Comparison of ENCODE assay signal across 8 mouse cellular contexts in the genomic region with DNA sequence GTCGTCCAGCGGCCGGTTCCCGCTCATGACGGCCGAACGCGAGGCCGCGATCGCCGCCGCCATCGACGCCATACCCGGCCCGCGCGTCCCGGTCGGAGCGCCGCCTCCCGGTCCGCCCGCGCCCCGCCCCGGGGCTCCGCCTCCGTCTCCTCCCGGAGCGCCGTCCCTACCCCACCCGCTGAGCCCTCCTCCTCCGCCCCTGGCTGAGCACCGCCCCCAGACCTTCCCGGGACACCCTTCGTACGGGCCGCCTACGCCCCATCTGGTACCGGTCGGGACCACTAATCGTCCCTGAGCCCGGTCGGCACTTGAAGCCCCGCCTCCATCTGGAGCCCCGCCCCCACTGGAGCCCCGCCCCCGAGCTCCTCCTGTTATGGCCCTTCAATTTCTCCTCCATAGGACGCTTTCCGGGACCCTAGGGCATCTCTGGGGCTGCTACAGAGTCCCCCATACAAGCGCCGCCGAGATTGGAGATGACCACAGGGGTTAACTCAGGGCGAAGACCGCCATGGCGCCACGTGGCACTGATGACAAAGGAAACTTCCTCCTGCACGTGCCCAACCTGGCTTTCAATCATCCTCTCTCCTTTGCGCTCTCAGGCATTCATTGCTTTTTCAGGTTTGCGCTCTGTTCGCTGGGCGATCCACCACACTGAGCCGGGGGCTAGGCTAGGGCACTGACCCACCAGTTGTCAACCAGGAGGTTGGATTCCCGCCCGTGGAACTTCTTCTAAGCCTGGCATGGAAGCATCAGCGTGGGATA. TPM values are rescaled to one million over a fixed set of nuclear protein-coding genes. Genes with fewer than 3 reads are reported as not detected.
DNase-seq lines count a peak whose midpoint lies in the region; ATAC-seq and TF ChIP-seq lines count a peak whose summit lies in the region.

A gene (minus strand): TSS at position 258 of the 762 bp plus-strand sequence.

- TF ChIP-seq CTCF in heart, postnatal 0 days (IDR thresholded peaks at IDR 0.05; ENCODE audit: low read depth) = peak; percentile 10; the same call in 1 of the 2 replicates

- peaks cover 43% of the 10 kb centered on the region for H3K4me1 ChIP-seq in forebrain, embryonic 13.5 days
- peaks cover 37% of the 10 kb centered on the region for H3K4me1 ChIP-seq in heart, postnatal 0 days (ENCODE audit: control insufficient read depth, insufficient read depth)
- peaks cover 53% of the 10 kb centered on the region for H3K4me1 ChIP-seq in liver, embryonic 15.5 days (replicated peaks)
- peaks cover 12% of the 10 kb centered on the region; the same call in 1 of the 2 replicates for H3K4me1 ChIP-seq in neural tube, embryonic 11.5 days (ENCODE audit: control insufficient read depth, insufficient read depth, low read length)
- H3K4me1 ChIP-seq in stomach, embryonic 16.5 days (ENCODE audit: control insufficient read depth, insufficient read depth, low read length) = peaks cover 40% of the 10 kb centered on the region

- H3K4me2 ChIP-seq in forebrain, embryonic 13.5 days = peak within 1 kb of the TSS; percentile 83
- peak within 1 kb of the TSS; percentile 93 for H3K4me2 ChIP-seq in heart, postnatal 0 days (ENCODE audit: low read depth, low read length)
- peak within 1 kb of the TSS; percentile 98 for H3K4me2 ChIP-seq in liver, embryonic 15.5 days
- H3K4me2 ChIP-seq in neural tube, embryonic 11.5 days (ENCODE audit: low read depth) = peak within 1 kb of the TSS; percentile 77
- peak within 1 kb of the TSS; percentile 72 for H3K4me2 ChIP-seq in stomach, embryonic 16.5 days (ENCODE audit: low read depth, low read length)

- no peaks in the 10 kb centered on the region for H3K9me3 ChIP-seq in forebrain, embryonic 13.5 days (replicated peaks)
- H3K9me3 ChIP-seq in heart, postnatal 0 days (replicated peaks; ENCODE audit: control insufficient read depth, low read length) = no peaks in the 10 kb centered on the region
- no peaks in the 10 kb centered on the region for H3K9me3 ChIP-seq in liver, embryonic 15.5 days (replicated peaks)
- no peaks in the 10 kb centered on the region for H3K9me3 ChIP-seq in neural tube, embryonic 11.5 days (ENCODE audit: control insufficient read depth, low read length)
- H3K9me3 ChIP-seq in stomach, embryonic 16.5 days (replicated peaks; ENCODE audit: control insufficient read depth, low read length) = no peaks in the 10 kb centered on the region

- TF ChIP-seq EP300 in heart, postnatal 0 days (IDR thresholded peaks at IDR 0.05; ENCODE audit: low read depth) = no peak

- no peaks in the 10 kb centered on the region for H3K36me3 ChIP-seq in forebrain, embryonic 13.5 days (ENCODE audit: poor library complexity, severe bottlenecking)
- H3K36me3 ChIP-seq in heart, postnatal 0 days (replicated peaks; ENCODE audit: control insufficient read depth, insufficient read depth, low read length) = no peaks in the 10 kb centered on the region
- H3K36me3 ChIP-seq in liver, embryonic 15.5 days (replicated peaks) = 0 out of 2 replicates have a peak, but pooled peaks cover 3% of the 10 kb centered on the region
- no peaks in the 10 kb centered on the region for H3K36me3 ChIP-seq in neural tube, embryonic 11.5 days (ENCODE audit: control insufficient read depth, insufficient read depth, low read length)
- H3K36me3 ChIP-seq in stomach, embryonic 16.5 days (ENCODE audit: control insufficient read depth, insufficient read depth, low read length) = no peaks in the 10 kb centered on the region

- peak within 1 kb of the TSS; percentile 76 for H3K27ac ChIP-seq in forebrain, embryonic 13.5 days
- peak within 1 kb of the TSS; percentile 95 for H3K27ac ChIP-seq in heart, postnatal 0 days (ENCODE audit: low read depth)
- peak within 1 kb of the TSS; percentile 78 for H3K27ac ChIP-seq in liver, embryonic 15.5 days (replicated peaks)
- peak within 1 kb of the TSS; percentile 70 for H3K27ac ChIP-seq in neural tube, embryonic 11.5 days (ENCODE audit: low read depth, low read length)
- H3K27ac ChIP-seq in stomach, embryonic 16.5 days (ENCODE audit: low read length) = peak within 1 kb of the TSS; percentile 91

- H3K27me3 ChIP-seq in forebrain, embryonic 13.5 days = no peaks in the 10 kb centered on the region
- H3K27me3 ChIP-seq in heart, postnatal 0 days (ENCODE audit: control insufficient read depth, insufficient read depth, low read length) = no peaks in the 10 kb centered on the region
- H3K27me3 ChIP-seq in liver, embryonic 15.5 days = peaks cover 2% of the 10 kb centered on the region; the same call in 1 of the 2 replicates
- H3K27me3 ChIP-seq in neural tube, embryonic 11.5 days (ENCODE audit: control insufficient read depth, insufficient read depth, low read length) = no peaks in the 10 kb centered on the region
- no peaks in the 10 kb centered on the region for H3K27me3 ChIP-seq in stomach, embryonic 16.5 days (ENCODE audit: control insufficient read depth, insufficient read depth, low read length)

- WGBS in forebrain, embryonic 13.5 days = 2% methylated on average over 64 of the region's 69 CpGs
- WGBS in heart, postnatal 0 days = 4% methylated on average over 51 of the region's 69 CpGs
- 3% methylated on average over 68 of the region's 69 CpGs for WGBS in liver, embryonic 15.5 days (ENCODE audit: insufficient replicate concordance)
- WGBS in neural tube, embryonic 11.5 days = under 1% methylated on average over 69 of the region's 69 CpGs
- 2% methylated on average over 68 of the region's 69 CpGs for WGBS in stomach, embryonic 16.5 days

- H3K4me3 ChIP-seq in forebrain, embryonic 13.5 days = peak within 1 kb of the TSS; percentile 79
- peak within 1 kb of the TSS; percentile 95 for H3K4me3 ChIP-seq in heart, postnatal 0 days (ENCODE audit: low read depth, low read length)
- peak within 1 kb of the TSS; percentile 88 for H3K4me3 ChIP-seq in liver, embryonic 15.5 days (replicated peaks)
- peak within 1 kb of the TSS; percentile 76 for H3K4me3 ChIP-seq in neural tube, embryonic 11.5 days (ENCODE audit: low read depth, low read length)
- H3K4me3 ChIP-seq in stomach, embryonic 16.5 days (replicated peaks; ENCODE audit: low read length) = peak within 1 kb of the TSS; percentile 95

- peak; percentile 80 for DNase-seq in ES-CJ7 (ENCODE audit: low read depth, low spot score)
- peak; percentile 90 for DNase-seq in heart, postnatal 0 days (ENCODE audit: low spot score)
- DNase-seq in kidney, postnatal 4 days = peak; percentile 94
- DNase-seq in neural tube, embryonic 11.5 days (ENCODE audit: low spot score) = peak; percentile 88

- peak within 1 kb of the TSS; percentile 87 for H3K9ac ChIP-seq in forebrain, embryonic 13.5 days
- peak within 1 kb of the TSS; percentile 97 for H3K9ac ChIP-seq in heart, postnatal 0 days (replicated peaks; ENCODE audit: low read depth, low read length)
- peak within 1 kb of the TSS; percentile 87 for H3K9ac ChIP-seq in liver, embryonic 15.5 days
- peak within 1 kb of the TSS; percentile 84 for H3K9ac ChIP-seq in neural tube, embryonic 11.5 days (ENCODE audit: low read length)
- H3K9ac ChIP-seq in stomach, embryonic 16.5 days (ENCODE audit: low read length) = peak within 1 kb of the TSS; percentile 98

- peak; percentile 63; the same call in 1 of the 2 replicates for ATAC-seq in cerebellum, adult (ENCODE audit: insufficient number of reproducible peaks, low FRiP score, low TSS enrichment)
- ATAC-seq in forebrain, embryonic 13.5 days = peak; percentile 91
- peak; percentile 91 for ATAC-seq in heart, postnatal 0 days (ENCODE audit: insufficient read depth, low read depth)
- peak; percentile 76 for ATAC-seq in liver, embryonic 15.5 days (ENCODE audit: insufficient read depth)
- peak; percentile 93 for ATAC-seq in neural tube, embryonic 11.5 days (ENCODE audit: insufficient read depth, low FRiP score, low TSS enrichment)
- peak; percentile 94 for ATAC-seq in stomach, embryonic 16.5 days (ENCODE audit: insufficient read depth, low FRiP score)

RNA-seq across cellular contexts. Expression of the gene that starts here (rescaled TPM):
- 18.0 and 19.2 TPM in 2 replicates for polyA plus RNA-seq in forebrain, embryonic 13.5 days (2015; fragmentation: Nextera tagmentation; extraction: Ambion mirVana)
- total RNA-seq in heart, postnatal 0 days (2014; rRNA removed; ENCODE audit: low replicate concordance) = 144 and 164 TPM in 2 replicates
- polyA plus RNA-seq in heart, postnatal 0 days (2015; fragmentation: Nextera tagmentation; extraction: Ambion mirVana) = 29.8 and 30.7 TPM in 2 replicates
- 5.5 and 6.5 TPM in 2 replicates for polyA plus RNA-seq in liver, embryonic 15.5 days (2015; fragmentation: Nextera tagmentation; extraction: Ambion mirVana)
- 33.0 and 34.3 TPM in 2 replicates for polyA plus RNA-seq in neural tube, embryonic 11.5 days (2014; fragmentation: Nextera tagmentation; extraction: Ambion mirVana)
- polyA plus RNA-seq in stomach, embryonic 16.5 days (2015; fragmentation: Nextera tagmentation; extraction: Ambion mirVana) = 23.3 and 23.5 TPM in 2 replicates

Comparison
In these comparisons a context has a peak if more than half of its experiments do, and no peak if none do; other contexts are left out.
1. Peak in every context shown above with its lines: DNase-seq, ATAC-seq, H3K4me3 ChIP-seq and H3K27ac ChIP-seq.